Mouse (Mus musculus) activated CD4-positive, CD25-positive, alpha-beta regulatory T cell, adult 9 weeks (primary cell): ENCODE results near the gene Btnl9. TPM values are rescaled to one million over a fixed set of nuclear protein-coding genes. Genes with fewer than 3 reads are reported as not detected.

Experiments used
- polyA plus RNA-seq: library from polyadenylated mRNA; unstranded; fragments of 100-300 nt; shearing (Covaris generic); gene quantifications from one replicate; pipeline ENCODE4 v1.2.1, GENCODE M21; 2017

Btnl9 gene
- not detected for polyA plus RNA-seq

DNA sequence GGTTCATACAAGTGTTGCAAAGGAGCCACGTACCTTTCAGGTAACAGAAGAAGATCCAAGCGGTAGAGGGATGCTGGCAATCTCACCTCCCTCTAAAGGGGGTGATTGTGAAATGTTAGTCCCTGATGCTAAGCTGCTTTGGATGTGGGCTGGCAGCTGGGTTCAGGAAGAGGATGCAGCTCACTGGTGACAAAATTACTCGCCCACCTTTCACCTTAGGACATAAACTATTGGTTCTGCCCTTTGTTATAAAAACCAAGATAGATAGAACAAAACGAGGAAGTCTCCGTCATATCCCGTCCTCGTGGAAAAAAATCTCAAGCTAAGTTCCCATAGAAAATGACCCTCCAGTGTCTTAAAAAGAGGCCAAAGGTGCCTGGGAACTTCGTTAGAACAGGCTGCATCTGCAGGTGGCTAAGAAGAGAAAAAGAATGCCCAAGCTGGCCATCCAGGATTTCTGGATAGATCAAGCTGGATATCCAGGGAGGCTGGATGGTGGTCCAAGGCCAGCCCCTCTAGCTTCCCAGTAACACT, at the start of gene Btnl9:
Btnl9 (minus strand) TSS at position 205 of the 534 bp plus-strand sequence.

DNA sequence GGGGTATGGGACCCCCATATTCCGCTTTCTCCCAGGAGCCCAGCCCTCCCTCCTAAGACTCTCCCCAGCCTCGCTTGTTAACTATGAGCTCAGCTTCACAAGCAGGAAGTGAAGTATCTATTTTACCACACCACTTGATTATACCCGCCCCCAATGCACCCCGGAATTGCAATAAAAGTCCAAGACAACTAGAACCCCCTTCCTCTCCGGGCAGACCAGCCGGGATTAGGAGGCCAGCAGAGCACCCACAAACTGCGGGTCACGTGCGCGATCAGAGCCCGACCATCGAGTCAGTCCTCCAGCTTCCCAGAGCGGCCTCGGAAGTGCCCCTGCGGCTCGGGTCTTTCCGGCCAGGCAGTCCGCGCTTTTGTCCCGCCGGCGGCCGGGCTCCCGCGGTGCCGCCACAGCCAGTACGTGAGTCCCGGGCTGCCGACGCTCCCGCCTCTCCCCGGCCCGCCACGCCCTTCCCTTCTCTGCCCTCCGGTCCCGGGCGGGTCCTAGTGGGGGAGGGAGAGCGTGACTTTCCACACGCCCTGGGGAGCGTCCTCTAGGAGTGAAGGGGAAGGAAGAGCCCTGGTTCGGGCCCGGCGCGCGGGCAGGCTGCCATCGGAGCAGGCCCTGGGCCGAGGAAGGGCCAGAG, 16.3 kb upstream of the Btnl9 start, which contains the start of gene Zfp62:
Zfp62 (plus strand) TSS at position 164 of the 640 bp plus-strand sequence.

DNA sequence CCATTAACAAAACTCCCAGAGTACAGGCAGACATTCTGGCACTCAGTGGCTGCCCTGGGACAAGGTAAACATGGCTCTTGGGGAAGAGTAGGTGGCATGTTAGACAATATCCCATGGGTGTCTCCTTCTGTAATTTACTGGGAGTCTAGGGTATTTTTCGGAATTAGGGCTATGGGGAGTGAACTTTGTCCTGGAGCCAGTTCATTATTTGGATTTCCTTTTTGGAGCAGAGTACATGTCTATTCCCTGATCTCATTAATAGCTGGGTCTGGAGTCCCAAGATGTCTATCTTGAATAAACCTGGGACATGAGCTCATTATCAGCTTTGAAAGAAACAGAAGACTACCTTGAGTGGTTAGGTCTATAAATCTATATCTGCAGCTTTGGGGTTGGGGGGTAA, 32.9 kb downstream of the Btnl9 start, which contains the start of gene Olfr1394:
Olfr1394 (plus strand) TSS at position 301 of the 400 bp plus-strand sequence.

DNA sequence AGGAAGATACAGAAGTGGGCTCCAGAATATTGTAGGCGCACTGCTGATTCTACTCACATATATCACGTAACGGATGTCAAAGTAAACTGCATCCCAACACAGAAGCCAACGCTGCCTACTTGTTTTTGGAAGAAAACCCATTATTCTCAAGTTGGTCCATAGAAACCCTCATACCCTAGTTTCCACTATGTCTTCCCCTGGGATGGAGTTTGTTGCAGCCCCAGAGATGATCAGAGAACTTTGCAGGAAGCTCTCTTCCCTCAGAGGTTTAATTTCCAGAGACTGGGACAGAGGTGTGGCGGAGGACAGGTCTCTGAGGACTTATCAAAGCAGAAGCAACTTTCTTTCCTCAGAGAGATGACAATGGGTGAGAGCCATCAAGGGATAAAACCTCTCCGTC, 45.0 kb downstream of the Btnl9 start, which contains the start of gene Olfr1395:
Olfr1395 (plus strand) TSS at position 301 of the 400 bp plus-strand sequence.

Other genes starting within 250 kb of the Btnl9 start
- 280 TPM for gene Psme2b, start 241.0 kb downstream of the Btnl9 start, polyA plus RNA-seq
- gene Olfr56, start 208.3 kb downstream of the Btnl9 start, polyA plus RNA-seq = 0.68 TPM
- 291 TPM for gene 9930111J21Rik1, start 207.8 kb downstream of the Btnl9 start, polyA plus RNA-seq
- gene Gm12185, start 194.9 kb downstream of the Btnl9 start, polyA plus RNA-seq = 10.5 TPM
- gene Tgtp1, start 193.0 kb downstream of the Btnl9 start, polyA plus RNA-seq = 270 TPM
- 168 TPM for gene 9930111J21Rik2, start 135.9 kb downstream of the Btnl9 start, polyA plus RNA-seq
- gene Tgtp2, start 123.0 kb downstream of the Btnl9 start, polyA plus RNA-seq = 375 TPM
- 613 TPM for gene Ifi47, start 110.6 kb downstream of the Btnl9 start, polyA plus RNA-seq
- gene Olfr1396, start 72.3 kb downstream of the Btnl9 start, polyA plus RNA-seq = not detected
- not detected for gene Olfr1395, start 44.9 kb downstream of the Btnl9 start, polyA plus RNA-seq
- not detected for gene Olfr1394, start 32.8 kb downstream of the Btnl9 start, polyA plus RNA-seq
- gene Zfp62, start 16.1 kb upstream of the Btnl9 start, polyA plus RNA-seq = 78.7 TPM
- gene Mgat1, start 57.0 kb upstream of the Btnl9 start, polyA plus RNA-seq = 128 TPM
- gene Olfr1393, start 91.1 kb upstream of the Btnl9 start, polyA plus RNA-seq = not detected
- not detected for gene Olfr1392, start 98.1 kb upstream of the Btnl9 start, polyA plus RNA-seq
- gene Olfr10, start 117.6 kb upstream of the Btnl9 start, polyA plus RNA-seq = not detected
- not detected for gene Olfr1391, start 135.6 kb upstream of the Btnl9 start, polyA plus RNA-seq
- not detected for gene Olfr1390, start 148.0 kb upstream of the Btnl9 start, polyA plus RNA-seq
- gene Olfr1389, start 235.9 kb upstream of the Btnl9 start, polyA plus RNA-seq = not detected
- 0.09 TPM for gene Olfr1388, start 249.5 kb upstream of the Btnl9 start, polyA plus RNA-seq